Mouse (Mus musculus) MEL-GATA-1-ER (cell line): ENCODE measurements around the gene Slk.

Experiments
- DNase-seq: peaks from one replicate; pipeline ENCODE4 v3.0.0-alpha.2; 2012; ENCODE audit warnings: low read depth; ENCODE audit errors: extremely low read depth

Gene Slk

DNA sequence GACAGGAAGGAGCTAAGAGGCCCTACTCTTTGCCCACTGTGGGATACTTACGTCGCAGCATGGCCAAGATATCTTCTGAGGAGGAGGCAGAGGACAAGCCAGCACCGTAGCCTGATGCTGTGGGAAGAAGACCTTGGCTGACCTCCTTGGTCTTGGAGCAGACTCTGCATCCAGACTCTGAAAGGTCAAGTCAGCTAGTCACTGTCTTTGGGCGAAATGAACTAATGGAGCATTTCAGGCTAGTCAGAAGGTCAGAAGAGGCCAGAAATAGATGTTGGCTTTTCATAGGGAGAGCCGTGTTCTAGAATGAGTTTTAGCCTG is 71.6 kb downstream of the Slk start:
- no peak for DNase-seq

DNA sequence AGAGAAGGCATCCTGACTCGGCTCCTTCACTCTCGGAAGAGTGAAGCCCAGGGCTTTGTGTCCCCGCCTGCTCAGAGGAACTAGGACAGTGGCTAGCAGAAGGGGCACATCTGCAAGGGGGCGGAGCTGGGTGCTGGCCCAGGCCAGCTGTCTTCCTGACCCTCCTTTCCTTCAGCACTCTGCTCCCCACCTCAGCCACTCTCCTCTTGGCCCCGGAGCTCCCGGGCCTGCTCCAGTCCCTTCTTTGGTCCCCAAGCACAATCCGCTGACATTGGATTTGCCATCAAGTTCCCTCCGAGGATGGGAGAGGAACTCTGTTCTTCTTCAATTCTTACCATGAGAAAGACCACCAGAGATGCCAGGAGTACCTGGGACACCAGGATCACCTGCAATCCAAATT is 72.8 kb downstream of the Slk start:
- DNase-seq = no peak

DNA sequence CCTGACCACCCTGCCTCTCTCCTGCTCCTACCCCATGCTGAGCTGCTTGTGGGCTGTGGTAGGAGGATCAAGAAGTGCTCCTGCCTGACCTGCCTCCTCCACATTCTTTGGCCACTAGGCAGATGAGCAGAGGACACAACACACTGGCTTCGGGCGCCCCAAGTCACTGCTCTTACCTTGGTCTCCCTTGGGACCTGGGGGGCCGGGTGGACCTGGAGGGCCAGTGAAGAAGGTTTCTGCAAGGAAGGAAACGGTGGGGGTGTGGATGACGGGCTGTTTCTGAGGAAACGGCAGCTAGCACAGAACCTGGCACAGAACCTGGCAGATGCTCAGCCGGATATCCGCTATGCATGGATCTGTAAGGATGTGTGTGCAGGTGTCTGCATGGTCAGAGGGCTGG is 73.7 kb downstream of the Slk start:
- no peak for DNase-seq

DNA sequence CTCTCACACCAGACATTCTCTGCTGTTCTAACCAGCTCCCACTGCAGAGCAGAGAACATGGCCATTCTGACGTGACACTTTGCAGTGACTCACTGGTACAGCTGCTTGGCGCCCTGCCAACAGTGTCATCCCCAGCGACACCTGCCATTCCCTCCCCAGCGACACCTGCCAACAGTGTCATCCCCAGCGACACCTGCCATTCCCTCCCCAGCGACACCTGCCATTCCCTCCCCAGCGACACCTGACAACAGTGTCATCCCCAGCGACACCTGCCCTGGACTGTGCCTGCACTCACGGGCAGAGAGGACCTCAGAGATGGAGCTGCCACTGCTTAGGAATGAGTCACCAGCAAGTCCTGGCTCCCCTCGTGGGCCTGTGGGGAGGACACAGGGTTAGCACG is 75.4 kb downstream of the Slk start:
- DNase-seq = no peak

DNA sequence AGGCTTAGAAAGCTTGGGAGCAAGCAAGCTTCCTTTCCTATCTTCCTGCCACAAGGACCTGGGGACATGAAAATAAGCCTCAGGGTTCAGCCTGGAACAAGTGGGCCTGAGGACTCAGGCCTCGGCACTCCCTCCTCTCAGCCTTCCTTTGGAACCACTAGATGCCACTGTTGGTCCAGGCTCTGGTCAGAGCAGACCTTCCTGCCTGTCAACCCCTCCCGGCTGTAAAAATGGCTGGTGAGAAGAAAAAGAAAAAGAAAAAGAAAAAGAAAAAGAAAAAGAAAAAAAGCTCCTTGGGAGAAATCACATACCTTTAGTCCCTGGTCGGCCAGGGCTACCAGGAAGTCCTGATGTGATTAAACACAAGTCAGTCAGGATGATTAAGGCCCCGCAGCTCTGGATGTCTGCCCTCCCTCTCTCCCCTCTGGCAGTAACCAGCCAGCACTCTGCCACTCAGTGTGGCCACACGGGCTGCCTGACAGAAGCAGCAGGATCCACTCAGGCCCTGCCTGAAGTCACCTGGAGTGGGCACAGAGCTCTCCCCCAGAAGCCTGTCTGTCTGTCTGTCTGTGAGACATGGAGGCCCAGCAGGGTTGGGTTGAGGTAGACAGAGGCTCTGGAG is 79.5 kb downstream of the Slk start:
- DNase-seq = no peak

DNA sequence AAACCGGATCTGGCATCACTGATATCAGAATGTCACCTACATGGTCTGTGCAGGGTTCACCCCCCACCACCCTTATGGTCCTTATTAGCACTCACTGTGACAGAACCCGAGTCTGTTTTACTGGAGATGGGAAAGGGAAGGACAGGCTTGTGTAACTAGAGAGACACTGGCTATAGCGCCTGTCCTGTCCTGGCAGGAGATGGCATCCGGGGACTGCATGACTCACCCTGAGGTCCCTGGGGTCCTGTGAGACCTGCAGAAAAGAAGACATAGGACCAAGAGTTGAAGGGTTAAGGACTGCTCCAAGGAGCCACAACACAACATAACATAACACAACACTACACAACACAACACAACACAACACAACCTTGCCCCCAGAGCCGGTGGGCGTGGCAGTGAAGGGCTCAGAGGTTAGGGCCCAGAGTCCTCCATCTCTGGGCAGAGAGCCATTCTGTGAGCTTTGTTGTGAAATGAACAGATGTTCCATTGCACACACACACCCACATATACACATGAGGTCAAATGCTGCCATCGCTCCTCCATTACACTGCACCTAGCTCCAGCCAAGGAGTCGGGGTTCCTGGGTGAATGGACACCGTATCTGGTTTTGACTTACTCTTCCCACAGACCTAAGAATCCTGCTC is 80.4 kb downstream of the Slk start:
- no peak for DNase-seq

DNA sequence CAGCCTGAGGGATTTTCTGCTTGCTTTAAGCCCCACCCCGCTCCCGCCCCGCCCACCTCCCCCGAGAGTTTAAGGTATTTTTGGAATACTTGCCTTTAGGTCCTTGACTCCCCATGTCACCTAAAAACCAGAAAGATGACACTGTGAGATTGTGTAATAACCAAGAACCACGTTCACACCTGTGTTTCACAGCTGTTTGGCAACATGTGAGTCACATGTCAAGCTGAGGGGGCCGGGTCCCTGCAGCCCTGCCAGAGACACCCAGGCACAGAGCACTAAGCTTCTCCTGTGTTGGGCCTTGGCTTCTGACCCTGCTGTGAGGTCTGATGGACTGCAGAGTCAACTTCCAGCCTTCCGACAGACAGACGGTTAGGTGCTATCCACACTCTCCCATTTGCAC is 88.1 kb downstream of the Slk start:
- no peak for DNase-seq

DNA sequence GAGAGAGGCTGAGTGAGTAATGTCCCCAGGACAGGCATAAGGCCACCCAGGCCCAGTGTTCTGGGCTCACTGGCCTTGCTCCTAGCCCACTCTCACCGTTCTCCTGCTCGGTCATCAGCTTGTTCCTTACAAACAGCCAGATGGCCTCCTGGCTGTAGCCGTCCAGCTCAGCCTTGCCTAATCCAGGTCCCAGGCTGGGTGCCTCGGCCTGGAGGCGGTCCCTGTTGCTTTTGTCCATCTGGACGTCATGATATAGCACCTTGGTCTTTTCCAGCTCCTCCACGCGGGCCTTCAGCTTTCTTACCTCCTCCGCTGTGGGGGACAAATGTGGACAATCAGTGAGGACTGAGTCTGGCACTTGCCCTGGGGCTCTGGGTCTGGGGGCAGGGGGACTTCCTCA is 88.9 kb downstream of the Slk start:
- DNase-seq = no peak

DNA sequence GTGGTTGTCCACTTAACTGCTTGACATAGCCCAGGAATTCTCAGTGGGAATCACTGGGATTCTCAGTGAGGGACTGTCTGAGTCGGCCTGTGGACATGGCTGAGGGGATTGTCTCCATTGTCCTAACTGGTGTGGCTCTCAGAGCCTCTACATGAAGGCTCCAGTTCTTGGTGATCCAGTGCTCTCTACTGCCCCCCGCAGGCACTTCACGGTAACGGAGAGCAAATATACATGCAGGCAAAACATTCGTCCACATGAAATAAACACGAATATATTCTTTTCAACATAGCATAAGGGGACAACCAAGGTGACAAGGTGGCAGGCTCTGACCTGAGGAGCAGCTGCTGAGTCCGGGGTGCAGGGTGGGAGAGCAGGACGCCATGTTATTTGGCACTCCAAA is 94.9 kb downstream of the Slk start:
- peak; percentile 51 for DNase-seq

DNA sequence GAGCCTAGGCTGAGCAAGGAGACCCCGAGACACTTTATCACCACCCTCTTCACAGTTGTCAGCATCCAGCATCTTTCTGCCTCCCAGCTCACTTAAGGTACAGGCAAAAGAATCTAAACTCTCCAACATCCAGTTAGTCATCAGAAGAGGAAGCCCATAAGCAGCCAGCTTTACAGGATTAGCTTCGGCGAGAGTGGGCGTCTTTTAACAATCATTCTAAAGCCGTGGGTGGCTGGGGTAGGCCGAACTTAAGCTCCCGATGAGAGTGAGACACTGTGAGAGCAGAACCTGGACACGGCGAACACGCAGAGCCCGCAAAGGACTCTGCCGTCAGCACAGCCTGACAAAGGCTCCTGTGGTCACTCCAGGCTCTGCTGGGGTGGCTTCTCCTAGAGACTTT is 99.2 kb downstream of the Slk start:
- DNase-seq = no peak

DNA sequence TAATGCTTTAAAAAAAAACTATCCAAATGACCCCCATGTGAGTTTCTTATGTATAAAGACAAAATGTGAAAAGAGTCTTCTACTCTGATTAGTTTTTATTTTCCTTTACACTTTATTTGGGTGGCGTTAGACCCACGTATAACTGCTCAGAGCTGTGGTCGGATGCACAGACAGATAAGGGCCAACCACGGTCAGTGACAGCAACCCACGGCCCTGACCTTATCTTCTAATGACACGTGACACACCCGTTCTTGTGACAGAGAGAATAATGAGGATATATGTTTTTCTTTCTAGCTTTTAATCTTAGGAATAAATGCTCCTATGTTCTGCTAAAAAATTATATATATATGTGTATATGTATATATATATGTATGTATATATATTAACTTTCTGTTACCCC is 110.1 kb downstream of the Slk start:
- DNase-seq = no peak

DNA sequence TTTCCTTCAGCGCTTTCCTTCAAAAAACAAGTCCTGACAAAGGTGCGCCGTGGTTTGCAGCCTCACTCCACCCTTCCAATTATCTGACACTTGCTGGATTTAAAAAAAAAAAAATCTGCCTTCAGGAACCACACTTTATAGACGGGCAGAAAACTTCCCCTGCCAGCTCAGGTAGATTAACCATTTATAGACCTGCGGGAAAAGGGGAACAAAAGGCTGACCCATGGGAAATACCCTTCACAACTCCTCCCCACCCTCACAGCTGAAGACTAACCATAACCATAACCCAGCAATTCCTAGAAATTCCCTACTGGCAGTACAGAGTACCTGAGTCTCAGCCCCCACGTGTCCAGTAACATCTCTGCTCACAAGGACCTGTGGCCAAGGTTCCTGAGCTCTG is 112.5 kb downstream of the Slk start, which contains the start of gene Col17a1:
Gene Col17a1 (minus strand): TSS at position 101 of the 400 bp plus-strand sequence.
- no peak for DNase-seq
